Comparison of ENCODE assay signal across 8 mouse cellular contexts in the genomic region with DNA sequence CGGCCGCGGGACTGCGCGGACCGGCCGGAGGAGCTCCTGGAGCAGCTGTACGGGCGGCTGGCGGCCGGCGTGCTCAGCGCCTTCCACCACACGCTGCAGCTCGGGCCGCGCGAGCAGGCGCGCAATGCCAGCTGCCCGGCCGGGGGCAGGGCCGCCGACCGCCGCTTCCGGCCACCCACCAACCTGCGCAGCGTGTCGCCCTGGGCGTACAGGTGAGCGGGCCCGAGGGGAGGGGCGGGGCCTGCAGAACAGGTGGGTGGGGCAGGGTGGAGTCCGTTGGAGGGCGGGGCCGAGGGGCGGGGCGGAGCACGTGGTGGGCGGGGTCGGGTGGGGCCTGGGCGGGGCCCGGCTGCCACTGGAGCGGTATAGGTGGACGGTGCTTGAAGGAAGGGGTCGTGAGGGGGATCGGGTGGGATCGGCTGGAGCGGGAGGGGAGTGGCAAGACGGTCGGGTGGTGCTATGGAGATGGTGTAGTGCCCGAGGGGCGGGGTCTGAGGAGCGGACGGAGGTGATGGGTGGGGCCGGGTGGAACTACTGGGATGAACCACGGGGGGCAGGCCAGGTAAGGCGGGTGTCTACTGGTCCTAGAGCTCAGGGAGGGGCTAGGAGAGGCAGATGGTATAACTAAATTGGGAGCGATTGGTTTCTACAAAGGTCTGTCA. TPM values are rescaled to one million over a fixed set of nuclear protein-coding genes. Genes with fewer than 3 reads are reported as not detected.
DNase-seq lines count a peak whose midpoint lies in the region; ATAC-seq lines count a peak whose summit lies in the region.

No protein-coding gene starts in this region.

- WGBS in embryonic facial prominence, embryonic 10.5 days: 1% methylated on average over 60 of the region's 60 CpGs
- WGBS in kidney, embryonic 14.5 days: under 1% methylated on average over 26 of the region's 60 CpGs
- under 1% methylated on average over 44 of the region's 60 CpGs for WGBS in midbrain, embryonic 16.5 days

- peak; percentile 75 for DNase-seq in layer of hippocampus, adult 11-12 months (ENCODE audit: low spot score)
- DNase-seq in layer of hippocampus, adult 9-10 months (ENCODE audit: low spot score): no peak
- DNase-seq in embryonic facial prominence, embryonic 10.5 days (ENCODE audit: low spot score): peak; percentile 87
- peak; percentile 35 to 41 for DNase-seq in heart, adult 9 months (ENCODE audit: low spot score in 2 of 2)
- peak; percentile 69 for DNase-seq in liver
- DNase-seq in spleen, postnatal 36 days (ENCODE audit: low spot score in 2 of 2): peak; percentile 35 to 46

- peak overlapping the region; percentile 97 for H3K4me2 ChIP-seq in kidney, embryonic 14.5 days (replicated peaks; ENCODE audit: low read depth, low read length)
- H3K4me2 ChIP-seq in midbrain, embryonic 16.5 days (ENCODE audit: low read length): peak overlapping the region; percentile 70

- H3K27me3 ChIP-seq in embryonic facial prominence, embryonic 10.5 days (replicated peaks; ENCODE audit: low read depth, poor library complexity, severe bottlenecking): peaks cover 61% of the 10 kb centered on the region
- H3K27me3 ChIP-seq in kidney, embryonic 14.5 days (ENCODE audit: control insufficient read depth, insufficient read depth, low read length): peaks cover 7% of the 10 kb centered on the region; the same call in 1 of the 2 replicates
- H3K27me3 ChIP-seq in midbrain, embryonic 16.5 days (ENCODE audit: control insufficient read depth, insufficient read depth, low read depth, low read length): 0 out of 2 replicates have a peak, but pooled peaks cover 3% of the 10 kb centered on the region

- no peaks in the 10 kb centered on the region for H3K36me3 ChIP-seq in embryonic facial prominence, embryonic 10.5 days (replicated peaks)
- no peaks in the 10 kb centered on the region for H3K36me3 ChIP-seq in kidney, embryonic 14.5 days (ENCODE audit: control insufficient read depth, insufficient read depth, low read length)
- no peaks in the 10 kb centered on the region for H3K36me3 ChIP-seq in midbrain, embryonic 16.5 days (ENCODE audit: control insufficient read depth, insufficient read depth, low read length)

- H3K4me3 ChIP-seq in embryonic facial prominence, embryonic 10.5 days: peak overlapping the region; percentile 83
- H3K4me3 ChIP-seq in kidney, embryonic 14.5 days (ENCODE audit: low read length): peak overlapping the region; percentile 73
- H3K4me3 ChIP-seq in midbrain, embryonic 16.5 days (ENCODE audit: low read depth, low read length): peak overlapping the region; percentile 68

- H3K9me3 ChIP-seq in embryonic facial prominence, embryonic 10.5 days: no peaks in the 10 kb centered on the region
- H3K9me3 ChIP-seq in kidney, embryonic 14.5 days (ENCODE audit: control insufficient read depth, low read length): no peaks in the 10 kb centered on the region
- H3K9me3 ChIP-seq in midbrain, embryonic 16.5 days (replicated peaks; ENCODE audit: control insufficient read depth, low read length, poor library complexity, severe bottlenecking): no peaks in the 10 kb centered on the region

- peak; percentile 87 for ATAC-seq in kidney, embryonic 14.5 days (ENCODE audit: low FRiP score, low TSS enrichment)
- ATAC-seq in midbrain, embryonic 16.5 days: peak; percentile 87

- peak overlapping the region; percentile 80 for H3K27ac ChIP-seq in embryonic facial prominence, embryonic 10.5 days (replicated peaks)
- no peak overlapping the region for H3K27ac ChIP-seq in kidney, embryonic 14.5 days (ENCODE audit: low read depth, low read length)
- H3K27ac ChIP-seq in midbrain, embryonic 16.5 days (ENCODE audit: low read length): peak overlapping the region; percentile 85

- H3K9ac ChIP-seq in kidney, embryonic 14.5 days (ENCODE audit: low read depth, low read length): peak overlapping the region; percentile 74
- peak overlapping the region; percentile 92 for H3K9ac ChIP-seq in midbrain, embryonic 16.5 days (ENCODE audit: low read depth, low read length)

- peaks cover 13% of the 10 kb centered on the region for H3K4me1 ChIP-seq in embryonic facial prominence, embryonic 10.5 days
- H3K4me1 ChIP-seq in kidney, embryonic 14.5 days (ENCODE audit: control insufficient read depth, insufficient read depth, low read length): peaks cover 4% of the 10 kb centered on the region; the same call in 1 of the 2 replicates
- H3K4me1 ChIP-seq in midbrain, embryonic 16.5 days (ENCODE audit: control insufficient read depth, insufficient read depth, low read length): peaks cover 13% of the 10 kb centered on the region

RNA-seq across cellular contexts. Expression of a gene that starts 0.9 kb away (rescaled TPM):
- polyA plus RNA-seq in embryonic facial prominence, embryonic 10.5 days (2016; fragmentation: Nextera tagmentation; extraction: Ambion mirVana): 0.77 and 0.91 TPM in 2 replicates
- 1.2 and 2.5 TPM in 2 replicates for polyA plus RNA-seq in kidney, embryonic 14.5 days (2014; fragmentation: Nextera tagmentation; extraction: Ambion mirVana)
- polyA plus RNA-seq in midbrain, embryonic 16.5 days (2015; fragmentation: Nextera tagmentation; extraction: Ambion mirVana): 6.8 and 7.2 TPM in 2 replicates

RNA-seq across cellular contexts. Expression of a gene that starts 45.9 kb away (rescaled TPM):
- 107 and 112 TPM in 2 replicates for polyA plus RNA-seq in embryonic facial prominence, embryonic 10.5 days (2016; fragmentation: Nextera tagmentation; extraction: Ambion mirVana)
- polyA plus RNA-seq in kidney, embryonic 14.5 days (2014; fragmentation: Nextera tagmentation; extraction: Ambion mirVana): 102 and 131 TPM in 2 replicates
- 87.3 and 89.3 TPM in 2 replicates for polyA plus RNA-seq in midbrain, embryonic 16.5 days (2015; fragmentation: Nextera tagmentation; extraction: Ambion mirVana)
